Mouse (Mus musculus) retina, adult 2 months (tissue): ENCODE measurements around the gene Coa3.

Experiments
- DNase-seq: peaks from one replicate; pipeline ENCODE4 v3.0.0-alpha.2; 2012; ENCODE audit warnings: low read depth, low spot score

Coa3 gene

DNA sequence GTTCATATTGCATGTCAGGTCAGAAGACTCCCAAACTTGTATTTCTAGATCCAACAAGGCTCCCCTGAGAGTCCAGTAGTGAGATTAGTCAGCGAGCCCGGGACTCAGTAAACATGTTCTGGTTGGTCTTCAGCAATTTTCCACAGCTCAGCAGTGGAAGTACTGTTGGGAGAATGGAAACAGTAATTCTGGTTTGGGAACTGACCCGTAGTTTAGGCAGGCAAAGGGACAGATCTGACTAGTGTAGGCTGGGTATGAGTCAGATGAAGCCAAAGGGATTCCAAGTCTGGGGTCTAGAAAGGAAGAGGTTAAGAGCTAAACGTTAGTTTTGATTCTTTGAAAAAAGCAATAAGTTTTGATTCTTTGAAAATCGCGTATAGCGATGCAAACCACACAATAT, 26.0 kb downstream of the Coa3 start:
- no peak for DNase-seq

DNA sequence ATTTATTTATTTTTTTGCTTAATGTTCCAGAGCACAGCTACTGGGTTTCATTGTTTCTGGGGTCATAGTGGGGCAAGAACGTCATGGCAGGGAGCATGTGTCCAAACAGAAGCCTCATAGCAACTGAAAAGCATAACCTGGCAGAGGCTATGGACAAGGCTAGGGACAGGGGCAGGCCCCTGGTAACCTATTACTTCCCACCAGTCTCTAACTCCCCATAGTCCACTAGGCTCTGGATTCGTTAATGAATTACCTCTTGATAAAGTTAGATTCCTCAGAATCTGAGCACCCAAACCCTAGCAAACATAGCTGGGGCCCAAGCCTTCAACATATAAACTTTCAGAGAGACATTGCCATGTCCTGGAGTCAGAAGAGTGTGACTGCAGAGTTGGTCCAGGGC, 27.9 kb downstream of the Coa3 start:
- DNase-seq: no peak

DNA sequence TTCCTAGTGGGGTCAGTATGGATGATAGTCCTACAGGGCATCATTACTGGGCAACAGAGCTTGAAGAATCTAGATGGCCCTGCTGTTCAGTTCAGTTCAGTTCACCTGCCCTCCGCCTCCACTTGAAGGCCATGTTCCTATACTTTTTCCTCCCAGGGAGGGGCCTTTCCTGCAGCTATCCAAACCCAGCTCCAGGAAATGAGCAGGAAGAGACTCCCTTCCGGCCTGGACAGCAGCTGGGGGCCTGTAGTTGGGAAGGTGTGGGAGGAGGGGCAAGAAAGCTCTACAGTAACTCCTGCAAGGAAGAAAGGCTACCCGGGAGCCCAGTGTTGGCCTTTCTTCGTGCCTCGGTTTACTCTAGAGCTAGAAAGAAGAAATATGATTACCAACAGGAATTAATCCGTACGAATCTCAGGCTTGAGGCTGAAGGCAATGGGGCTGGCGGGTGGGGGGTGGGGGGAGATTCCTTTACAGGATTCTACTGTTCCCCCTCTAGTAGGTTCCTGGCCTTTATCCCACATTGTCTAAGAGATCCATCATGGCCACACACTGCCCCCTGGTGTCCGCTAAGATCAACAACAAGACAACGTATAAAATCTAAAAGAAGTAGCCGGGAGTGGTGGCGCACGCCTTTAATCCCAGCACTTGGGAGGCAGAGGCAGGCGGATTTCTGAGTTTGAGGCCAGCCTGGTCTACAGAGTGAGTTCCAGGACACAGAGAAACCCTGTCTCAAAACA, 30.5 kb downstream of the Coa3 start:
- no peak for DNase-seq

DNA sequence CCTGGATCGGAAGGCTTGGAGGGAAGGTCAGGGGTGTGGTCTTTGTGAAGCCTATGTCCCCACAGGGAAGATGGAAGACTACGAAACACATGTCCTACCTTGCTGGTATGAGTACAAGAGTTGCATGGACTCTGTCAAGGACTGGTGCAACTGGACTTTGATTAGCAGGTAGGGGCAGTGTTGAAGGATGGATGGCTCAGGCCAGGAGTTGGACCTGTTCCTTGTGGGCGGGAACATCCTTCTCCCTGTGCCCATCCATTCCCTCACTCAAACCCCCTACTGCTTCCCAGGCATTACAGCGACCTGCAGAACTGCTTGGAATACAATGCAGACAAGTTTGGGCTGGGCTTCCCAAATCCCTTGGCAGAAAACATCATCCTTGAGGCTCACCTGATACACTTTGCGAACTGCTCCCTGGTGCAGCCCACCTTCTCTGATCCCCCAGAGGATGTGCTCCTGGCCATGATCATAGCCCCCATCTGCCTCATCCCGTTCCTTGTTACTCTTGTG, 31.3 kb downstream of the Coa3 start:
- no peak for DNase-seq

DNA sequence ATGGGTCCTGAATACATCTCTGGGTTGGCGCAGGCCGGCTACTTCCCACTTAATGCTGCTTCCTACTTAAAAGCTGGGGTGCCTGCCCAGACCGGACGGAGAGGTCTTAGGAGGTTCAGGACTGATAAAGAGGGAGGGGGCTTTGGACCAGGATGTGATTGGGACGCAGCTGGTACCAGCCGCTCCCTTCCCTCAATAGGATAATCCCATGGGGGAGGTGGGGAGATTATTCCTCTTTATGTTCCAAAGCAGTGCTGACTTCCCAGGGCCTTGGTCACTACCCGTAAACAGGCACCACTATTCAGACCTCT, 32.3 kb downstream of the Coa3 start:
- no peak for DNase-seq

DNA sequence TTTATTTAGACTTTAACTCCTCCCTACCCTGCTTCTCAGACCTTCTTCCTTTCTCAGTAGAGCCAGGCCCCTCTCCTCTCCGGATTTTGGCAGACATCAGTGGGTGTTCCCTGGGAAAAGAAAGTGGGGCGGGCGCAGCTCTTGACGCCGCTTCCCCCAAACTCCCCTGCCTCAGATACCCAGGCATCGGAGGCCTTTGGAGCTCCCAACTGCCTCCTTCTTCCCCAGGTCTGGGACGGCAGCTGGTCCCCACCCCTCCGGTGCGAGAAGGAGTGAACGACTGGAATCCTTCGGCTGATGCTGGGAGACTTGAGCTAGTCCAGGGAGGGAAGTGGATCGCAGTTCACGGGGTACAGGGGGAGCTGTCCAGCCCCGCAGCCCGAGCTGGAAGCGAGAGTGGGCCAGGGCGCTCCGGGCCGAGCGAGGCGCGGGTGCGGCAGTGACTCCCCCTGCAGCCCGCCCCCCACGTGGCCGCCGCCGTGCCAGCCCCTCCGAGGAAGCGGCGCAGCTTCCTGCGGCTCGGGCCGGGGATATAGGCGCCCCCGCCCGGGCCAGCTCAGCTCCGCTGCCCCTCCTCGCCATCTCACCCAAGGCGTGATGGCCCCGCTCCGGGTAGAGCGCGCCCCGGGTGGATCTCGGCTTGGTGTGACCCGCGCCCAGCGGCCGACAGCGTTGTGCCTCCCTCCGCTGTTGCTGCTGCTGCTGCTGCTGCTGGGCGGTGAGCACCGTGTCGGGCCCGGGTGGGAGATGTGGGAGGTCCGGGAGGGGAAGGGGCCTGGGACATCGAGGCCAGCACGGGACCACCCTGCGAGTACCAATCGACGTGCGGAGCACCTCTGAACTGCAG, 32.8 kb downstream of the Coa3 start, which contains the start of gene Ramp2:
Gene Ramp2 (plus strand): TSS at position 174 of the 847 bp plus-strand sequence.
- DNase-seq: no peak

DNA sequence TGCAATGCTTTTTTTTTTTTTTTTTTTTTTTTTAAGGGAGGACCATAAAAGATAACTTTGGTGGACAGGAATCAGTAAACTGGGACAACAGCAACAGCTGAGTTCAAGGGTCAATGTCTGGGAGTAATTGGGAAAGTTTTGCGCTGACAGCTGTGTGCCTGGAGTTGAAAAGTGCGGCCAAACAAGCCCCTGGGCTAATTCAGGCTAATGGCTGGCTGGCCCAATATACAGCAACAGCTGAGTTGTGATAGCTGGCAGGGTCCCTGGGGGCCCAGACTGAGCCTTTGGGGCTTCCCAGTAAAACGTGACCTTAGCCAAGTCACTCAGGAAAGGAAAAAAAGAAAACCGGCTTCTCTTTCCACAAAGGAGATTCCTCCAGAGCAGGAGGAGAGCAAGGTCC, 33.8 kb downstream of the Coa3 start:
- no peak for DNase-seq

DNA sequence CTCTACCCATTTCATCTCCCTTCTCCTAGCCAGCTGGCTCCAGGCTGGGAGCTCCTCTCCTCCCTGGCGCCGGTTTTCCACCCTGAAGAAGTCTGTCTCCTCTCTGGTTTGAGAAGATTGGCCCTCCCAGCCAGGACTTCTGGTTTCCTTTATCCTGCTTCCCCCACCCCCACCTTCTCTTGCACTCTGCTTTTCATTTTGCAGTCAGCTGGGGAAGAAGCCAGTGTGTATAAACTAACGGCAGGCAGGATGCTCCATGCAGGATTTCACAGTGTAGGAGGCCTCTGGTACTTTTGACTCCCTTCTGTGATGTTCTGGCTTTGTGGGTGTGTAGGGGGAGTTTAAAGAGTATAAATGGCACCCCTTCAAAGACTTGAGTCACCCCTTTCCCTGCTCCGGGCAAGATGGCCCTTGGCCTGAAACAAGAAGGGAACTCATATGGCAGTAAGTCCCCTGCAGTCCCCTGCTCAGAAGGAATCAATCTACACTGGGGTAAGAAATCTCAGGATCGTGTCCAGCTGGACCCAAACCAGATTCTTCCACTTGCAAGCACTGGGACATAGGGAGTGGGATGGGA, 40.8 kb downstream of the Coa3 start:
- no peak for DNase-seq

DNA sequence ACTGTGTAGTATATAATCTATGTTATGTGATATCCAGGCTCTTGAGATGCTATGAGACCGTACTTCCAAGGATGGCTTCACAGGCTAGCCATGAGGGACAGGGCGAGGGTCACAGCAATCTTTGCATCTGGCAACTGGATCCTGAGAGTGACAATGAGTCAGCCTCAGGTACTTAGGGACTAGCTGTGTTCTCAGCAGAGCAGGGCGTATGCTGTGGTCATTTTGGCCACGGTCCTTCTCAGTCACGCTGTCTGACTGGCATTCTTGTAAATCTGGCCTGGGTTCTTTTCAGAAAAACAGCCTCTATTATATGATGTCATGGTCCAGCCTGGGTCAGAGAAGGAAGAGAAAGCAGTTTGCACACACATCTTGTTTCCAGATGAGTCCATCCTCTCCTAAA, 42.1 kb downstream of the Coa3 start:
- DNase-seq: no peak

DNA sequence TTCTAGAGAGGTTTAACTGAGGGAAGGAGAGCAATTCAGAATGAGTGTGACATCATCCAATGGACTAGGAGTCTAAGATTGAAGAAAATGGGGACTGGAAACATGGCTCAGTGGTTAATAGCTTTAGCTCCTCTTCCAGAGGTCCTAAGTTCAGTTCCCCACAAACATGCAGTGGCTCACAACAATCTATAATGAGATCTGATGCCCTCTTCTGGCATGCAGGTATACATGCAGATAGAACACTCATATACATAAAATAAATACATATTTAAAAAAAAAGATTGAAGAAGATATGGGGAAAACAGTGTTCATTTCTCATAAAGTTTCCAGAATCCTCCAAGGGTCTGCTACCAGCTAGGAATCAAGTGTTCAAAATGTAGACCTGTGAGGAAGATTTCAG, 43.5 kb downstream of the Coa3 start:
- no peak for DNase-seq

DNA sequence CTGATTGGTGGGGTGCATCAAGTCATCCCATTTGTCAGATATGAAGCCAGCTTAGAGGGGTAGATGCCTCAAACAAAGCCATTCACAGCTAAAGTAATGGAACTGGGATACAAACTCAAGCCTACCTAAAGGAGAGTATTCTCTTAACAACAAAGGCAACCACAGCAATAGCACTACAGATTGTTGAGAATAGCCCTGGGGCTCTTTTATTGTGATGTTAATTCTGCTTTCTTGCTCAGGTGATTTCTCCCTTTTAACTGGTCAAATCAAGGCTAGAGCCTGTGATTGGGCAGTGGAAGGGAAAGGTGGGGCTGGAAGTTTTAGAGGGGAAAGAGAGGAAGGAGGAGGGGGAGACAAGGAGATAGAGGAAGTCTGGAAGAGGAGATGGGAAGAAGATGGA, 44.8 kb downstream of the Coa3 start:
- DNase-seq: no peak

DNA sequence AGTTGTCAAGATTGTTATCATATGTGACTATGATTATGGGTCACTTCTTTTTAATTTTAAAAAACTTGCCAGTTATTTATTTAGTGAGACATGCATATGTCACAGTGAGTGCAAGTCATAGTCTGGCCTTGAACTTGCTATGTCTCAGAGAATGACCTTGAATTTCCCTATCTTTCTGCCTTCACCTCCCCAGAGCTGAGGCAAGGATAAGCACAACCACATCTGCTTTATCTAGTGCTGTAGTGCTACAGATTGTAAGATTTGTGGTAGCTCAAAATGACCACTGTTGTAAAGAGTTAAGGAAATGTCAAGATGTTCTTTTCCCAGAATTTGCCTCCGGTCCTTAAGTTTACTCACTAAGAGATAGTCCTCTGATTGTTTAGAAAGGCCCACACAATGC, 45.7 kb downstream of the Coa3 start:
- DNase-seq: no peak

DNA sequence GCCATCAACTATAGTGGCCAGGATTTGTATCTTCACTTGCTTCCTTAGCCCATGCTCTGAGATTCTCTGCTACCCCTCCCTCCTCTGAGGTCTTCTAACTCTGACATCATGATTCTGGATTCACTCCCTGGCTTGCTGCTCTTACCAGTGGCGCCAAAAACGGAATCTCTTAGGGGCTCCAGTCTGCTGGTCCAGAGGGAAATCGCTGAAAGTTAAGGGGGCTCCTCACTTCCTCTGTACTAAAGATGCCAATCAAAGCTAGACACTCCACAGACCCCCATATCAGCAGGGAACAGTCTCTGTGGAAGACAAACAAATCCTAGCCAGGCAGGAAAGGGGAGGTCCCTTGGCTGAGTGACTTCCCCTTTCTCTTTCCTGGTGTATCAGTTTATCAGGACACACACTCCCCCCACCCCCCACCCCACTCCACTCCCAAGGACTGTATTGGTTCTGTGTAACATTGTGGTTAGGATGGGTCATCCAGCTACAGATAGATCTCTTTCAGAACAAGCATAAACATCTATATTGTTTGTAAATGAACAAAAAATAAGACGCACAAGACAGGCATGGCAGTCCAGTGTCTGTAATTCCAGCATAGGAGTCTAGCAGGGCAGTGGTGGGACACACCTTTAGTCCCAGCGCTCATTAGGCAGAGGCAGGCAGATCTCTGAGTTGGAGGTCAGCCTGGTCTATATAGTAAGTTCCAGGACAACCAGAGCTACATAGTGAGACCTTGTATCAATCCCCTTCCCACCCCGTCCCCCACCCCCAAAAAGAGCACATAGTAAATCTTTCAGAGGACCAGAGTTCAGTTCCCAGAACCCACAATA, 46.7 kb downstream of the Coa3 start:
- no peak for DNase-seq

DNA sequence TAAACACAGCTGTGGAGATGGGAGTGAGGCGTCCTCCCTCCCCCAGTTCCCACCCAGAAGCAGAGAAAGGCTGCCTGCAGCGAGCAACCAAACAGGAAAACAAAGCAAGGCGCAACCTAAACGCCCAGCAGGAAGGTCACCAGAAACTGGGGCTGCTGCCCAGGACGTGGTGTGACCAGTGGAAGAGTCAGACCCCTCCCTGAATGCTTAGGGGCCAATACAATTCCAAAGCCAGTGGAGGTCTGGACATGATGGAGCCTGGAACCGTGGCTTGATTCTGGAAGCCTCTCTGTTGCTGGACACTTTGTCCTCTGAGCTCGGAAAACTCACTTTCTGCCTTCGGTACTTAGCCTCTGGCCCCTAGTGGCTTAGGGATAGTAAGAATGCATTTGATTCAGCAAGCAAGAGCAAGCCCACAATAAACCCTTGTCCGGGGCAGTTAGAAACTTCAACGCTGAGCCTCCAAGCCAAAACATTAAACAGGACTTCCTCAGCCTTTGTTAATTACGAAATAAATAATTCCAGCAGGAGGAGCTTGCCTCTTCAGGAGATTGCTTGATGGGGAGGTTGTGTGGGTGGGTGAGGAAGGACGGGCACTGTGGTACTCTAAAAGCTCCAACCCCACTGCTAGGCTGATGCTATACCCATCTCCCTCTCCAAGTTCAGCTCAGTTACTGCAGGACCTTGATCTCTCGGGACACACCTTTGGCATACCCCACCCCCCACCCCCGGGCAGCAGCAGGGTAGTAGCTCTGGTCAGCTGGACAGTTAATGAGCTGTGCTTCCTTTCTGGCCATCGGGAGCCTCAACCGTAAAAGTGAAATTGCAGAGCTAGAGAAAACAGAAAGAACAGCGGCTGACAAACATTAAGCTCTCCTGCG, 47.7 kb downstream of the Coa3 start:
- DNase-seq: no peak

DNA sequence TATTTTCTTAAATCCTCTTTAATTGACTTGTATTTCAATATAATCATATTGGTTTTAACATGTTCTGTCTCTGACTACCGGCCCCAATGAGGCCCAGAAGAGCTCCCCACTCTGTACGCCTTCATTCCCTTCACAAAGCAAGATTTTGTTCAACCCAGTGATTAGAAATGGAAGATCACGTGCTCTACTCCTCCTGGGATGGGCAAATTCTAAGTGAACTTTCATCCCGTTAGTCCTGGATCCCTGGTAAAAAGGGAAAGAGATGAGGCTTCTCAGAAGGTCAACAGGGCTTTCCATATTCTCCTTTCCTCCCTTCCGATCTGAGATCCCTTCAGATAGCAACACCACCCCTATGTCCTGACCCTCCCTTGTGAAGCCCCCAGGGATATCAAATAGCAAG, 48.4 kb downstream of the Coa3 start:
- DNase-seq: no peak

DNA sequence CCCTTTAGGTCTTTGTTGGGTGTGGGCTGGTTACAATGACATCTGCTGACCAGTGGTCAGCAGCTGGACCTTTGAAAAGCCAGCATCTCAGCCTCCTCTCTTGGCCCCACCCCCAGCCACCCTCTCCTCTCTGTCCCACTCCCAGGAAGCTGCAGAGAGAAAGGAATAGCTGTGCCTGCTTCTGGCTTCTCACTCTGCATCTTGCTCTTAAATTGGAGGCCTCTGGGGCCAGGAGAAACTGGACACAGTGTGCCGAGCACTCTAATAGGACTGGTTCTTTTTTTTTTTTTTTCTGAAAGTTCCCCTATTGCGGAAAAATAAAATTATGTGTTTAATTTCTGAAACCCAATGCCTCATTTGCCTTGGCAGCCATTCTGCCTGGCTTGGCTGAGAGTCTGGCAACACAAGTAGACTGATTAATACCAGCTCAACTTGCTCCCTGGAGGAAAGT, 48.8 kb downstream of the Coa3 start:
- DNase-seq: no peak

DNA sequence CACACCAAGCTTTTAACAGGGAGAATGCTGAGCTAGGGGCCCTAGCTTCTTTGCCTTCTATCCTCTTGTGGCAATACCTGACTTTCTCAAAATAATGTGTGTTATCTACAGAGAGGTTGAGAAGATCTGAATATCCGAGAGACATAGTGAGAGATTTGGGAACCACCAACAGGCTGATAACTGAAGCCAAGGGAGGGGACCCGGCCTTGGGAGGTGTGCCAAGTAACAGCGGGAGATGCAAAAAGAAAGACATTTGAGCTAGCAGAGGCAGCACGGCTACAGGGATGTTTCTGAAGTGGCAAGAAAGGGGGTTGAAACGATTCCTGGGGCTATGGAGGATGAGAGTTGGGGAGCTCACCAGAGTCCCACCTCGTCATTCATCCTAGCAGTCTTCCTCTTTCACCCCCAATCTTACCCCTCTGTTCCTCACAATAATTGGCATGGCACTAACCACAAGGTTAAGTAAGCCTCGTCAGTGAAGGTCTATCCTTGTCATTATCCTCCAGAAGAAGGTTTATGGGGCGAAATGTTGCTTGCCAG, 49.5 kb downstream of the Coa3 start:
- no peak for DNase-seq
